Mouse (Mus musculus) inflammation-experienced regulatory T-cells, adult 6 months (primary cell): ENCODE measurements around the gene Rbm46. TPM values are rescaled to one million over a fixed set of nuclear protein-coding genes. Genes with fewer than 3 reads are reported as not detected.

Experiments
- ATAC-seq: one replicate; pipeline ENCODE4 v1.8.0; 2017
- polyA plus RNA-seq, 3 experiments: library from polyadenylated mRNA; unstranded; fragments of 100-300 nt; shearing (Covaris generic); gene quantifications; one replicate each; pipeline ENCODE4 v1.2.1; 2017

The Rbm46 gene
- under 1 TPM in 1 of 3 experiments, not detected in 2; 0.28 TPM for polyA plus RNA-seq

DNA sequence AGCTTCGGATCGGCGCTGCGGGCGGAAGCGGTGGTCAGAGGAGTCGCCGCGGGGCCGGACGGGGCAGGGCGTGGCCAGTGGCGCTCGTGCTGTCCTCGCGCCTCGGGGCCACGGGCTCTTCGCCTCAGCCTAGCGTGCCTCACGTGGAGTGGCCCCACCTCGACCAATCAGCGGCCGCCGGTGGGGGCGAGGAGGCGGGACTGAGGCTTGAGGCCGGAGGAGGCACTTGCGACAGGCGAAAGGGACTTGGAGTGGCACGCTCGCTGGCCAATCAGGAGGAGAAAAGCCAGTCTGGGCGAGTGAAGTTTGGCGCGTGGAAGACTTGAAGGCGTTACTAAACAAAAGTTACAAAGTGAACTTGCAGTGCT, at the start of gene Rbm46:
Gene Rbm46 (minus strand): TSS at position 112 of the 368 bp plus-strand sequence.
- no peak for ATAC-seq

DNA sequence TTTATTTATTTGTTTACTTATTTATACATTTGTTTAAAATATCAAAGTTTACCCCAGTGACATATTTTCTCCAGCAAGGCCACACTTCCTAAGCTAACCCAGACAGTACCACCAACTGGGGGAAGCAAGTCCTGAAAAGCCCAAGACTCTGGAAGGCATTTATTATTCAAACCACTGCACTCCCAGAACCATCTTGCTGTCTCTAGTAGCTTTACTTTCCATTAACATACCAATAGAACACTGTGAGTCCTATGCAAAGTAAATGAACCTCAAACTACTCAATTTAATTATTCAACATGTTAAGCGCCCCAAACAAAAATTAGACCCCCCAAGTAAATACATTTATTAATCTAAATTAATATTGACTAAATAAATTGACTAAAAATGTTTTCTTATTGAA, 39.3 kb upstream of the Rbm46 start:
- ATAC-seq, result no peak

DNA sequence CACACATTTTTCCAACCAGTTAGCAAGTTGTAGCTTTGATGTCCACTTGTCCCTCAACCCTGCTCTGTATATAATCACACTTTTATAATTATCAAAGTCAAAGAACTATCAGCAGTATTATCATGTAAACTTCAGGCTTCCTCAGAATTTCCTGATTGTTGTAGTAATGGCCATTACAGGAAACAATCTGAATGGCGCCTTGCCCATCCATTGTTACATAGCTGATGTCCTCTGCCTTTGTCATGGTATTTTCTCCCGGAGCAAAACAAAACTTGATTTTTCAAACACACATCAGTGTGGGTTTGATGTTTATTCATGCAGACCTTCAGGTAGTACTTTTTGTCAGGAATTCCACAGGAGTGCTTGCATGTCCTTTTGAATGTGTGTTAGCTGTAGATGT, 32.4 kb upstream of the Rbm46 start:
- ATAC-seq, result no peak

DNA sequence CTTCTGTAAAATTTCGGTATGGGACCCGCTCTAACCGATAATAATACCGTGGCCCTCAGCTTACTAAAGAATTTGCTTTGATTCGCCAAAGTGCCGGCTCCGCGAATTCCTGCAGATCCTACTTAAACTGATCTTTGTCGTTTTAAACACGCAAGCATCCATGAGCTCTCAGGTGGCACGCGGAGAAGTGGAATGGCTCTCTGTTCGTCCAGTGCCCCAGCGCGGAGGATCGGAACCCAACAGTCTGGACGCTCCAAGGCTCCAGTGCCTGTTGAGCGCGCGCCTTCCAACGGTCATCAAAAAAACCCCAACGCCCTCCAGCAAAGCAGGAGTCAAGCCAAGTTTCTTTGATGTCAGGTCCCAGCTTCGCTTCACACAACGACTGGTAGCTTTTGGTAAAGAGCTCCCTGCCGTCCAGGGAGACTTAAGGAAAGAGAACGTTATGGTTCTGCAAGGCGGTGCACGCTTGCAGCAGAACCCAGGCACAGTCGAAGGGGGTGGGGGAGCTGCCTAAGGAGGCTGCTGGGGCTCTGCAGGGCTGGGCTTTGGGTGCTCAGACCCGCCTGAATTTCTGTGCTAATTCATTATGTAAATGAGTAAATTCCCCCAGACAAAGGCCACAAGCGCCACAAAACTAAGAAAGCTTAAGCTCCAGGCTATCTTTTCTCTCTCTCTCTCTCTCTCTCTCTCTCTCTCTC, 28.1 kb upstream of the Rbm46 start:
- no peak for ATAC-seq

DNA sequence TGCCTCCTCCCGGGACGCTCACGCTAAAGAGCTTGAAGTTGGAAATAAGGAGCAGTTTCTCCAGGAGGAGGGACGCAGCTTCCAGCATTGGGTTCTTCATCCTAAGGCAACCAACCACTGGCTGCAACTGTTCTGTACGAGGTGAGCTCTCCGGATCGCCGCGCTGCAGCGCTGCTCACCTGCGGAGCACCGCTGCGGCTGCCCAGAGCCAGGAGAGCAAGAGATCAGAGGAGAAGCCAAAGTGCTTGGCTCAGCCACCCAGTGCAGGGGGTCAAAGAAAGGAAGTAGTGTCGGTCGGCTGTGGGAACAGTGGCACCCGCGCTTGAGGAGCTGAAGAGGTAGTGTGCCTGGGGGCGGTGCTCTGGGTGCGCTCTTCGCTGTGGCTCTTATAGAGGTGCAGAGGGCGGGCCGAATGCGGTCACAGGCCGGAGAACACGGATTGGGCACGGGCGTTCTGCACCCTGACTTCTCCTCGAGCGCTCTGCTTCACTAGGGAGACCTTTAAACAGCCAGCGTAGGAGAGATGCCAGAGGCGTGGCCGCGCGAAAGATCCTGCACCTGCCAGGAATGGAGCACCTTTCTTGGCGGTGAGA, 27.4 kb upstream of the Rbm46 start, which contains the start of gene Lrat:
Gene Lrat (minus strand): TSS at position 361 of the 593 bp plus-strand sequence.
- ATAC-seq, result no peak

DNA sequence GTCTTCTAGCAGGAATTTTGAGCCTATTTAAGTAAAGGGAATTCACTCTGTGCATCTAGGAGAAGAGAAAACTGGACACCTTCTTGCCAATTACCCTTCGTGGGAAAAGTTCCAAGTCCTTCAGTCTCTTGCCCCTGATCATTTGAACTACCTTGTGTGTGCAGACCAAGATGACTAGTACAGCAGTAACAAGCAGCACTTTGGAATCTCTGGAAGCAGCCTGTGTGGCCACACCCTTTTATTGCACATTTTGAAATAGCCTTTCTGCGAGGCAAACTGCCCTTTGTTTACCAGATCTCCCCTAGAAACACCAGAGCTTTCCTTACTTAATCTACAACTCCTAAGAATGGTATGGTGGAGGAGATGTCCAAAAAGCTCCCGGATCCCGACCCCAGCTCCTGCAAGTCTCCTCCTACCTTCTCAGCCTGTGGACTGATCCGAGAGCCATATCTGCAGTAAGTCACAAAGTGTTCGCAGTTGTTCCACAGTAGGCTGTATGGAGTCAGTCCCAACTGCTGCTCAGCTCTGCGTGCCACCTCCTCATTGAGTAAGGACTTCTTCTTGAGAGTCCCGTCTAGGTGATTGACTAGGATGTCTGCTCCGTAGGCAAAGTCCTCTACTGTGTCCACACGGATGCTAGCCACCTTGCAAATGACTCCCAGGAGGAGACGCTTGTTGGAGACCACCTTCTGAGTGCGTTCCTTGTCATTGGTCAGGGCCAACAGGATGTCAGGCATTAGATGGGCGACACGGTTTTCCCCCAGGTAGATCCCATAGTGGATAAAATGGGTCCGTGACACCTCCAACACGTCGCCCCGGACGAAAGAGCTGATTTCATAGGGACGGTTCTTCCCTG, 26.7 kb upstream of the Rbm46 start:
- no peak for ATAC-seq

DNA sequence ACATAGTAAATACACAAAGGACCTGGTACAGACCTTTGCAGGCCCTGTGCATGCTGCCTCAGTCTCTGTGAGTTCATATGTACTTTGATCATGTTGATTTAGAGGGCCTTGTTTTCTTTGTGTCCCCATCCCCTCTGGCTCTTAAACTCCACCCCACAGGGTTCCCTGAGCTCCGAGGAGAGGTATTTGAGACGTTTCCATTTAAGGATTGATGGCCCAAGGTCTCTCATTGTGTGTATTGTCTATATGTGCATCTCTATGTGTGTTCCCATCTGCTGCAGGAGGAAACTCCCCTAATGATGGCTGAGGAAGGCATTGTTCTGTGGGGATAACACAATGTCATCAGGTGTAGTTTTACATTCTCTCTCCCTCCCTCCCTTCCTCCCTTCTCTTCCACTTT, 12.6 kb upstream of the Rbm46 start:
- no peak for ATAC-seq

DNA sequence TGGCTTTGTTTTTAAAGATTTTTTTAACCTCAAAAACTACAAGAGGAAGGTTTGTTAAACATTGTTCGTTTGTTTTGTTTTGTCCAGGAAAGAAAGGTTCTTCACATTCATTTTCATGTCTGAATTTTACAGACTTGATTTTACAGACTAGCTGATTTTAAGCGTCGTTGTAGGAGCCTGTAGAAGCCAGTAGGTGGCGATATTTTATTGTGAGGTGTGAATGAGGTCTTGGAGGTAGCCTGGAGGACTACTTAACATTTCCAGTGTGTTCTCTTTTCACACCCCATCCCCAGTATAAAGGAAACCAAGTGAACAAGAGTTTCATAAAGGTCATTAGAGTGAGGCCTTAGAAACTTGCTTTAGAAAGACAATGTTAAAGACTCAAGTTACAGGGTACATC, 975 bp upstream of the Rbm46 start:
- ATAC-seq, result no peak

DNA sequence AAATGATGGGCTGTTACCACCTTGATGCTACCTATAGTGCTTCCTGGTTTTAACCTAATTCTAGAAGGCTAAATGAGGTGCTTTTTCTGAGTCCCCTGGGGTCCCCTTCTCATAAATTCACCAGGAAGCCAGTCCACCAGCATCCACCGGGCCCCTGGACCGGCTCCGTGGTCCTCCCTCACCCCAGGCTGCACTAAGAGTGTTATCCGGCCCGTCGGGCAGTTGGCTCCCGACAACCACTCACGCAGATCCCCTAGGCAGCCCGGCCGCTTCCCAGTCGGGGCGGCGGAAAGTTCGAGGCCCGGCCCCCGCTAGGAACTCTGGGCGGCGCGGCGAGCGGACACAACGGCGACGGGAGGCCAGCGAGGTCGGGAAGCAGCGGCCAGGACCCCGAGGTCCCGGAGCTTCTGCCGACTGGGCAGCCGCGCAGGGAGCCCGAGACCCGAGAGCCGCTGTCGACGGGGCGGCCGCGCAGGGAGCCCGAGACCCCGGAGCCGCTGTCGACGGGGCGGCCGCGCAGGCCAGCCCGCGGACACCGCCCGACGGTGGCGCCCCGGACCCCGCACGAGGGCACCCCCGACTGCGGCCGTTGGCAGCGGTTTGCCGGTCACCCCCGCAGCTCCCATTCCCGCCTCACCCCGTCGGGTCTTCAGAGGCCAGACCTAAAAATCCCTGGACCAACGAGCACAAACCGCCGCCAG, 462 bp downstream of the Rbm46 start:
- ATAC-seq, result no peak

DNA sequence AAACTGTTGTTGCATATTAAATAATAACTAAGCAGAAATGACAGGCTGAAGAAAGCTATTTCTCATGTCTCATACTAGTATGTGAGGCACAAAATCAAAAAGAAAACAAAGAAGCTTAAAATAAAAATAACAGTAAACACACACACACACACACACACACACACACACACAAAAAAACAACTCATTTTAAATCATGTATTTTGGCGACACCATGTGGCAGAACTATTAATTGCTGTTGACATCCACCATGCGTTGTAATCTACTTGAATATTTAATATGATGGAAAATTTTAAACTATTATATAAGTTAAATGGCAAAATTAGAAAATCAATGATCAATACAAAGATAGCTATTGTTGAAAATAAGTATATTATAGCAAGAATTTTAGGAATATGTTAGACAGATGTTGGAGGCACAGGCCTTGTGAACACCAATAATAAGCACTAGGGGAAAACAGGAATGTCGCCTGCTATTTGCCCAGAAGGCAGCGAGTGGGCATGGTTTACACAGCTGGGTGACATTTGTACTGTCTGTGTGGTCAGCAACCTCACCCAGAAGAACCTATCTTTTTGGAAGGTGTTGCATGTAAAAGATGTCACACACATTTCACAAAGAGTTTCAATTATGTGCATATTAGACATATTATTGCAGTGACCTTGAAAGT, 18.7 kb downstream of the Rbm46 start:
- no peak for ATAC-seq

DNA sequence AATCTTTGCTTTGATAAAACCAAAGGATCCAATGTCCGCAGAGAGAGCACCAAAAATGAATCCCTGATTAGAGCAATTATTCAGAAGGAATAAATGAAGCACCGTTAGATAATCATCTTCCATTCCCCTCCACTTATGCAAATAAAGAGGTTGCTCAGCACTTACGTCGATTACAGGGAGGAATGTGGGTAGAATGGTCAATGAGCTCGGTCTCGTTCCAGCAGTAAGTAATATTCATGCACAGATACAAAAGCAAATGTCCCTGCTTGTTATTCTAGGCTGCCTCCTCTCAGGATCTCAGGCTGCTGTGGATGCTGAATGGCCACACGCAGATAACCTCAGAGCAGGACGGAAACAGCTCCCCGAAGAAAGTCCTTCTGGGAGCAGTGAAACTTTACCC, 51.1 kb downstream of the Rbm46 start:
- ATAC-seq, result no peak

DNA sequence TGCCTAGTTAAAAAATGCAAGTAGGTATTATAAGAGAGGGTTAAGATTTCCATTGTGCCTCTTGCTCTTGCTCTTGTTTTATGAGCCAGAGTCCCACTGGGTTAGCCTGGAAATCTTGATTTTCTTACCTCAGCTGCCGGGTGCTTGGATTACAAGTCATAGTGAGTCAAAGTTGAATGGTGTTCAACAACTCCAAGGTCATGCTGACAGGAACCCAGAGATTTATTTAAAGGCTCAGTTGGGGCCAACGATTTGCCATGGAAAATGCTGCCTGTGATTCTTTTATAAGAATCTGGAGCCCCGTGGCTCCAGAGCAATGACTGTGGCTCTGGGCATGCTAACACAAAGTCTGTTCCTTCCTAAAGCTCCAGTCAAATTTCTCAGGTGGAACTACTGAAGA, 64.4 kb downstream of the Rbm46 start:
- ATAC-seq, result no peak

DNA sequence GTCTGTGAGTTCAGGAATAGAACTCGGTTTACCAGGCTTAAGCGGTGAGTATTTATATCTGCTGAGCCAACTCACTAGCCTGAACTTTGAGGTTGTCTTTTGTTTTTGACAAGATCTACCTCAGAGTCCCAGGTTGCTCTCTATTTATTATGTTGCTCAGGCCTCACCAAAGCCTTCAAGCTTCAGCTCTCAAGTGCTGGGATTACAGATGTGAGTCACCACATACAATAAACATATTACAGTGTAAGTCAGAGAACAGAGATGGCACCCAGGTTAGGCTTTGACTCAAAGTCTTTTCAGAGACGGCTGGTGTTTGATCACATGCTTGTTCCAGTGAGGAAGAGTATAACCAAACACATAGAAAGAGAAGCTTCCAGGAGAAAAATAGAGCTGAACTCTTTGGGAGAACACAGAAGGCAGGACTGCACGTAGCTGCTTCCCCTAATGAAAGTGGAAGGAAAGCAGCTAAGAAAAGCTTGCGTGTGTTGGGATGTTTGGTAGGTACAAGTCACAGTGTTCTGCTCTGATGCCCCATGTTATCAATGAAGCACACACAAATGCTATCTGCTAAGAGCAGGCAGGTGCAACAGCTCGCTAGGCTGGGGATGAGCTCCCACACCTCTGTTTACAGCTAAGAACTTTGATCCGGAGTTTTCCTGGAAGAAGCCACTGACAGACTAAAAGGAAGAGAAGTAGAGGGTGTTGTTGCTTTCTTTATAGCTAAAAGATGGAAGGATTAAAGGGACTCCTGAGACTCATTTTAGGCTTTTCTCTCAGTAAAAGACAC, 65.8 kb downstream of the Rbm46 start:
- no peak for ATAC-seq

DNA sequence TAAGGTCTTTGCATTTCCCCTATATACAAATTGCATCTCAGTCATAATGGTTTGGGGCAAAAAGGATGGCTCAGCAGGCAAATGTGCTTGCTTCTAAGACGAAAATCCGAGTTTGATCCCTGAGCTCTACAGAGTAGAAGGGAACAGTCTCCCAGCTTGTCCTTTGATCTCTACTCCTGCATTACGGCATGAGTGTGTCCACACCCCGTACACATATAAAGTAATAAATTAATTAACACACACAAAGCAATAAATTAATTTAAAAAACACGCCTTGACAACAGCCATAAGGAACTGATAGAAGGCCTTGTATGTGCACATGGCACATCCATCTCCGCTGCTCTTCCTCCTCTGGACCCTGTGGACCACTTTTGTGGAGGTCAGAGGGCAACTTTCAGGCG, 66.5 kb downstream of the Rbm46 start:
- no peak for ATAC-seq

DNA sequence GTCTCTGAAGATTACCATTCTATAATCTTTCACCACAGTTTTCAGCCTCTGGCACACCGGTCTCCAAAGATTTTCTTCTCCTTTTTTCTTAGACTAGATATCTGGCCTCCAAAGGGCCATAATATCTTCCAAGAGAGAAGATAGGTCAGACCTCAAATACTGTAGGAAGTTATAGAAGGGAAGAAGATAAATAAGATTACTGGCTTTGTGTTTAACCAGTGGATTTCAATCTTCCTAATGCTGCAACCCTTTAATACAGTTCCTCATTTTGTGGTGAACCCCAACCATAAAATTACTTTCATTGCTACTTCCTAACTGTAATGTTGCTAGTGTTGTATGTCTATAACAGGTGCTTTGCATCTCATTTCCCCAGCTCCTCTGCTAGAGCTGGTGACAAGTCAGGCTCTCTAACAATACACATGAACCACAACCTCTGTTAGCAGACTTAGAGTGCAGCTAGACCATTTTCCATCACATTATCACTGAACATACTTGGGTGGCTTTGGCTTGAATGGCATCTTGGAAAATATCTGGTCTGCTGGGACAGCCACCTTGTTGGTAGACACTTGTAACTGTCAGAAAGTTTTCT, 67.9 kb downstream of the Rbm46 start:
- ATAC-seq, result no peak

DNA sequence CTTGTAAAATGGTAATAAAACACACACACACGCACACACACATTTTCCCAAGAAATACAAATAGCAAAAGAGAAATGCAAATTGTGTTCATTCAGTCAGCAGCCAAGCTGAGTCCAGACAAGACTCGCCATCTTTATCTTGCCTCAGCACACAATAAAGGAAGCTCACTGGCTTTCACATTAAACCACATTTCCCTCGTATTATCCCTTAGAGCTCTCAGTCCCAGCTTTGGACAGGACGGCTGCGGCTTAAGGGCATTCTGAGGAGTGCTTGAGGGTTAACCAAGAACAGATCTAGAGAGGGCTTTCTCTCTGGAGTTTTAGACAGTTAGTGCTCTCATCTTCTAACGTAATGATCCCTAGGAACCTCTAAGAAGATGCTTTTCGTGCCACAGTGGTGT, 71.0 kb downstream of the Rbm46 start:
- no peak for ATAC-seq

DNA sequence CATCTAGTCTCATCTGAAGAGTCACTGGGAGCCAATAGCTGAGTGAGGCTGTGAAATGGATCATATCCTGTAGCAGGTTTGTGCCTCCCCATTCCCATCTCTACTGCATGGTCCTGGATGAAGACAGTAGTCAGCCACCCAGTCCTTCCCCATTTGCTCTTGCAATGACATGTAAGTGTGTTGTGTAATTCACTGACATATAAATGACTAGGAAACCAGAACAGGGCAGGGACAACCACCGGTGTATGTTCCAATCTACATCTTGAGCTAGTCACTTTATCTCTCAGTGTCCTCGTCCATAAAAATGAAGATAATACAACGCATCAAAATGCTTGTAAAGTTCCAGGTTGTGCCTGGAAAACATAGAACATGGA, 75.8 kb downstream of the Rbm46 start:
- no peak for ATAC-seq

DNA sequence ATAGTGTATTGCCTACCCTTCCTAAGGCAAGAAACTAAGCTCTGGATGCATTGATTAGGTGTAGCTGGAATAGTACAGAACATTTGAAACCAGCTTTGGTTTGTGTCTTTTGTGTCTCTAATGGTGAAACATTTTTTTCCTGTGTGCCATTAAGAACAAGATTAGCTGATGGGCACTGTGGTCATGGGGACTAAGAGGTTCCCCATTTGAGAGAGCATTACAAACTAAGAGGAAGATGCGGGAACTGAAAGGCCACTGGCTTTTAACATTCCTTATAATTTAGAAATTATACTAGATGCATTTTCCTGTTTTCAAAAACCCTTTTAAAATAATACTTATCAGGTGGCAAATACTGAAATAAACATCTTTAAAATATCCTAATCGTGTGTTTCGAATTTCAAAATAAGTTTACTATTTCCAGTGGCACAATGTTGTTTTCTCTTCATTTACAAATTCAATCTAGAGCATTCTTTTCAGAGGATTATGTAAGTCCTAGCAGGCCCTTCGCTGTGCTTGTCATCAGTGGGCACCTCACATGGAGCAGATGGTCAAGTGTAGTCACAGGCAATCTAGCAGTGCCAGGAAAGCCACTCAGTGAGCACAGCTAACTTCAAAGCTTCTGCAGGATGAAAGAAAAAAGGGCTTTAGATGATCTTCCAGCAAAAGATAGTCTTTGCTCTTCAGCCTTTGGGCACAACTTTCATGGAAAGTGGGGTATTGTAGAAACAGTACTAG, 76.4 kb downstream of the Rbm46 start:
- ATAC-seq, result no peak

DNA sequence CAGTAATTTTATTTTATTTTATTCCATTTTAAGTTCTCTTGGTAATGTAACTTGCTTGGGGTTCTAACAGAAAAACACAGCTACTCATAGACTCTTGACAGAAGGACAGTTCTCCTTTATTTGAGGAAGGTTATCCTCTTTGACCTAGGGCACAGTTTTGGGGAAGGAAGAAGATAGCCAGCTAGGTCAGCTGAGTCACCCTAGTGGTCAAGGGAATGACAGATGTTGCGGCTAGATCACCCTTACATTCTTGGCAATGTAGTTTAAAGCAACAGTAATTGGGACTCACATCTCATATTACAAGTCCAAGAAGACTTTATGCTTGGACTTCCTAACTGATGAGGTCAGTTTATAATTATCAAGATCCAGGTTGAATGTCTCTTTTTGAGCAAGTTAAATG, 82.6 kb downstream of the Rbm46 start:
- no peak for ATAC-seq

DNA sequence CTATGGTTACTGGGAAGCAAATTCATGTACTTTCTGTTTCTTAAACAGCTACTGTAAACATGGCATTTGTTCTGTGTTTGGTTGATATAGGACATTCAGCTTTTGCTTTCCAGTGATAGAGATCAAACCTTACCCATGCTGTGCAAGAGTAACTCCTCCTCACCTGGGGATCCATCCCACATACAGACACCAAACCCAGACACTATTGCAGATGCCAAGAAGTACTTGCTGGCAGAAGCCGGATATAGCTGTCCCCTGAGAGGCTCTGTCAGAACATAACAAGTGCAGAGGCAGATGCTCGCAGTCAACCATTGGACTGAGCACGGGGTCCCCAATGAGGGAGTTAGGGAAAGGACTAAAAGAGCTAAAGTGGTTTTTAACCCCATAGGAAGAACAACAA, 84.6 kb downstream of the Rbm46 start:
- no peak for ATAC-seq
